Mouse (Mus musculus) ES-Bruce4 (cell line): ENCODE results near the gene Nr2f6.
"Not testable (repeated sequence)": the region's sequence is repeated elsewhere in the genome, so short reads cannot be mapped to it uniquely, and the experiment has no call there.

Experiments
- CTCF ChIP-seq: IDR thresholded peaks from one replicate; pipeline ENCODE4 v1.8.1; 2011; ENCODE audit warnings: low read depth, low read length
- EP300 ChIP-seq: IDR thresholded peaks from 2 replicates; pipeline ENCODE4 v1.6.1; 2011; ENCODE audit warnings: low read depth, low read length; ENCODE audit not compliant: insufficient read depth
- POLR2A ChIP-seq: IDR thresholded peaks from one replicate; pipeline ENCODE4 v1.8.1; 2011; ENCODE audit warnings: low read length; ENCODE audit not compliant: insufficient read depth

DNA sequence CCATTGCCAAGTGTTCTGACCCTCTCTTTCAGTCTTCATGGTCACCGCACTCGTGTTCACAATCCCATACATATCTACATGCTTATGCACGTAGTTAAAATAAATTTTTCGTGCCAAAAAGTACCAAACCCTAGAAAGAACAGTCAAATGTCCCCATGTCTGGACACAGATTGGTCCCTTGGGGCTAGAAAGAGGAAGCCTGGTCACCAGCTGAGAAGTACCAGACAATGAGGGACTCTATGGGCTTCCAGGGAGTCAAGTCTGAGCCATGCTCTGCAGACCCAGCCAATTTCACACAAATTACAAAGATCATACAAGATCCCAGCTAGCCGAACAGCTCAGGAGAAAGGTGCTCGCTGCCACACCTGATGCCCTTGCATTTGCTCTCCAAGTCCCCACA lies 43.9 kb downstream of the Nr2f6 start:
- not testable (repeated sequence) for TF ChIP-seq CTCF, POLR2A, EP300
